Mouse (Mus musculus): Measurements from ENCODE around the gene B3gat3. TPM values are rescaled to one million over a fixed set of nuclear protein-coding genes. Genes with fewer than 3 reads are reported as not detected.

Gene B3gat3
- polyA plus RNA-seq (2012; ENCODE audit: low replicate concordance) = 169 and 181 TPM in 2 replicates

GRCm38 (mm10) chr19:8920073-8920736, at the start of gene B3gat3:
Gene B3gat3, plus strand, starts transcription at chr19:8920374.

DNA sequence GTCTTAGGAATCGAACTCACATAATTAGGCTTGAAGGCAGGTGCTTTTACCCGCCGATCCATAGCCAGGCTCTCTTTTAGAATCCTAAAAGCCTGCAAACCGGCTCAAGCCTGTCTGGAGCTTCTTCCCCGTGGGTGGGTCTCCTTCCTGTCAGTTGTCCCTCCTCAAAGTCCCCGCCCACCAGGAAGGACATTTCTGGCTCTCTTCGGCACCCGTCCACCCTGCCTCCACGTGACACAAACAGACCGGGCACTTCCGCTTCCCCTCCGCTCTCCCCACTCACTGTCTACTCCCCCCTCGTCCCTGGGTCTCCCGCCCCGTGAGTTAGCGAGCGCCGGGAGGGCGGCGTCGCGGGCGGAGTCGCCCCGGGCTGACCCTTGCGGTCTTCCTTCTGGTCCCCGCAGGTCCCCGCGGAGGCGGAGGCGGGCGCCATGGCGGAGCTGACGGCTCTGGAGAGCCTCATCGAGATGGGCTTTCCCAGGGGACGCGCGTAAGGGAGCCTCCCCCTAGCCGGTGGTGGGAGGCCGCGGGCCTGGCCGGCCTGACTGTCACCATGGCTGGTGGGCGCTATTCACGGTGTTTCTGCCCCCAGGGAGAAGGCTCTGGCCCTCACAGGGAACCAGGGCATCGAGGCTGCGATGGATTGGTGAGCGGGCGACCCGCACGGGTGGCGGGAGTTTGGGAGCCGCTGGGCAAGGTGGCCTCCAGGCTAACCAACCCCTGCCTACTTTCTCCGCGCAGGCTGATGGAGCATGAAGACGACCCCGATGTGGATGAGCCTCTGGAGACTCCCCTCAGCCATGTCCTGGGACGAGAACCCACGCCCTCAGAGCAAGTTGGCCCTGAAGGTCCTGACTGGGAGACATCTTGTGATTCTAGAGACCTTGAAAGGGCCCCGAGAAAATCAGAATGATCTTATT, 48.6 kb upstream of the B3gat3 start, which contains the start of gene Ubxn1:
Gene Ubxn1, plus strand, starts transcription at position 230 of the 920 bp plus-strand sequence.

DNA sequence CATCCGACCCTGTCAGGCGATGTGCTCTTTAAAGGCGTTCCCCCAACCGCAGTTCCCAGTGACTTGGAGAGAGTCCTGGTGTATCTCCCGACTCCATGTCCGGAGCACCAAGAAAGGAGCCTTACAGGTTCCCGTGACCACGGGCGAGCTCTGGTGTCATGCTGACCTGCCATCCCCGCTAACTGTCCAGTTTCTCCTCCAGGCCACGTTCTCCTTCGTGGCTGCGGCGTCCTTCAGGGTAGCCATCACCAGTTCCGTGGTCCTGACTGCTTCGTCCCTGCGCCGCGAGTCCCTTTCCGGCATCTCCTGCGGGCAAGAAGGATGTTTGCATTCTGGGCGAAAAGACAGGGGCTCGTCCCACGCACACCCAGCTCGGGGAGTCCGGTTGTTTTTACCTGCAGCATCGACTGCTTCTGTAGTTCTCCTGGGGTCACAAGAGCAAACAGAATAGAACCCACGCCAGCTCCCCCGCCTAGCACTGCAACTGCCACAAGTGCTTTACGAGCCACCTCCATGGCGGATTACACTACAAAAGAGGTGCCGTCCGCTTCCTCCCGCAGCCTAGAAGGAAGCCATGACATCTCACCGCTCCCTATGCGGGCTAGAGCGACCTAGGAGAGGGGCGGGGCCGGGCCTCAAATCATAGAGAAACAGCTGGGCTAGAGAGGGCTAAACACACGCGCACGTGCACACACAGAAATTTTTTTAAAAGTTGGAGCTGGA, 39.7 kb upstream of the B3gat3 start, which contains the start of gene Uqcc3:
Gene Uqcc3, minus strand, starts transcription at position 613 of the 723 bp plus-strand sequence.

DNA sequence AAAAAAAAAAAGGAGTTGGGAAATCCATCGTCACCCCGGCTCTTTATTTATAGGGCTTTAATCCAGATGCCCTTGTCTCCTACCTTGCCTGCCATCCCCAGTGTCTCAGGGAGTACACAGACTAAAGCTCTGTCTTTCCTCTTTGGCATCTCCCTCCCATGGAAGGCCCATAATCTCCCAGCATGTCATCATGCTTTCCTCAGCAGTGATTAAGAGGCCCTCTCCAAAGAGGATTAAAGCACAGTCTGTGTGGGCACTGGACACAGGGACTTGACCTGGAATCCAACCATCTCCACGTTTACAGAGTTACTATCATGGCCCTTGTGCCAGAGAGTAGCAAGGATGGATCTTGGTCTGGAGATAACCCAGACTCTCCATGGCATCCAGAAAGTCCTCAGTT, 36.6 kb upstream of the B3gat3 start, which contains the start of the genes Lbhd1 and Gm49403:
Gene Lbhd1, plus strand, starts transcription at position 117 of the 400 bp plus-strand sequence.
Gene Gm49403, plus strand, starts transcription at position 315 of the 400 bp plus-strand sequence.

DNA sequence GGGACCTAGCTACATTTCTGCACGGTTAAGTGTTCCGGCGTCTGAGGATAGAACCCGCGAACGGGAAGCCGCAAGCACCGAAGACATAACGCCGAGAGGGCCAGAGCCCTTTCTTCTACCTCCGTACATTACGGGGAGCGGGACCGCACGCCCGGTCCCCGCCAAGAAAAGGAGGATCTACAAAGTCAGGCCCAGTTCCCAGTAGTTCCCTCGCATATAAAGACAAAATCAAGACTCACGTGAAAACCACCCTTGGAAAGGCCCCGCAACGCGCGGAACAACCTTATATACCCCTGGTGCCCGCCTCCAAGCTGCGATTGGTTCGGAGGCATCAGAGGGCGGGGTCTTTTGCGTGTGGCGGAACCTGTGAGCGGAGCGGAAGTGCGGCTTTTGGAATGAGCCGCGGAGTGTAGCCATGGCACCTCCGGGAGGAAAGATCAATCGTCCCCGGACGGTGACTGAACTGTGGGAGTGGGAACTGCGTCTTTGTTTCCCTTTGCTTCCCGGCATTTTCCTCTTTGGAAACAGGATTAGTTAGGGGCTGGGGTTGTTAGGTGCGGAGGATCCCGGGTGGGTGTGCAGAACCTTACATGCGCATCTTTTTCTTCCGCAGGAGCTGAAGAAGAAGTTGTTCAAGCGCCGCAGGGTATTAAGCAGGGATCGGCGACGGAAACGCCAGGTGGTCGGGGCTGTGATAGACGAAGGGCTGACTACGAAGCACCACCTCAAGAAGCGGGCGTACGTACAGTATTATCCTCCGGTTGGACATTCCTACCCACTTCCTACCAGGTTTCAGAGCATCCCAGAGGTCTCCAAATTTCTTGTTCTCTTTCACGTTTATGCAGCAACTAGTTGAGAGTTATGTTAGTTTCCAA, 31.4 kb upstream of the B3gat3 start, which contains the start of the genes 1810009A15Rik and Gm49416:
Gene 1810009A15Rik, plus strand, starts transcription at position 343 of the 875 bp plus-strand sequence.
Gene Gm49416, plus strand, starts transcription at position 416 of the 875 bp plus-strand sequence.

DNA sequence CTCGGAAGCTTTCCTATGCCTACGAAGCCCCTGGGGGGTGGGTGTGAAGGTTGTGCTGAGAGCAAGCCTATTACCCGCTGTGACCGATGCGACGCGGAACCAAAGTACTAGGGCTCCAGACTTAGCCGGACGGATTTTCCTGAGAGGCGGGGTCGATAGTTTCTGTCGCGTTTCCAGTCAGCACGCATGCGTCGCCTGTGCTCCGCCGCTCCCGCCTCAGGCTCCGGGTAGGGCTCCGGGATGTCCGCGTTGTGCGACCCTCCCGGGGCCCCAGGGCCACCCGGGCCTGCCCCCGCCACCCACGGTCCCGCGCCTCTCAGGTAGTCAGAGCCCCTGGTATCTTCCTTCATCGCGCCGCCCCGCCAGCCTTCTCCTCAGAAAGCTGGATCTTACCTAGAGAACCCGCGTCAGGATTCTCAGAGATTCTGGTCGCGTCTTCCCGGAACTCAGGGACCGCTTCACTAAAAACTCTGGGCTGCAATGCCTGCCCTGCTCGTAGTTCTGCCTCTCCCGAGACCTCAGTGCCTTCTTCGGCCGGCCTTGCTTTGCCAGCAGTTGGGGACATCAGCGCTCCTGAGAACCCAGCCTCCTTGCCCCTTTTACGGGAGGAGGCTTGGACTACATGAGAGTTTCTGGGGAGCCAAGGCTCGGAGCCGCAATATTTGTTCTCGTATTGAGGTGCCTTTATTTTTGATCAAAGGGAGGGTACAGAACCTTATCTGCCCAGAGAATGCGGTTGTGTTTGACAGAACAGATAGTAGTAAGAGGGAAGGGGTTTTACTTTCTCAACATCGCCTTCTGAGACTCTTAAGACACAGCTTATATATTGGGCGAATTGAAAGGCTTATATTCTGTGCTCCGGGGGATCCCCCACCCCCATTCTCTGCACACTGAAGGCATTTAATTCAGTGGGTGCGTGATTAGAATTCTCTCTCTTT, 27.1 kb upstream of the B3gat3 start, which contains the start of gene Ints5:
Gene Ints5, plus strand, starts transcription at position 177 of the 938 bp plus-strand sequence.

DNA sequence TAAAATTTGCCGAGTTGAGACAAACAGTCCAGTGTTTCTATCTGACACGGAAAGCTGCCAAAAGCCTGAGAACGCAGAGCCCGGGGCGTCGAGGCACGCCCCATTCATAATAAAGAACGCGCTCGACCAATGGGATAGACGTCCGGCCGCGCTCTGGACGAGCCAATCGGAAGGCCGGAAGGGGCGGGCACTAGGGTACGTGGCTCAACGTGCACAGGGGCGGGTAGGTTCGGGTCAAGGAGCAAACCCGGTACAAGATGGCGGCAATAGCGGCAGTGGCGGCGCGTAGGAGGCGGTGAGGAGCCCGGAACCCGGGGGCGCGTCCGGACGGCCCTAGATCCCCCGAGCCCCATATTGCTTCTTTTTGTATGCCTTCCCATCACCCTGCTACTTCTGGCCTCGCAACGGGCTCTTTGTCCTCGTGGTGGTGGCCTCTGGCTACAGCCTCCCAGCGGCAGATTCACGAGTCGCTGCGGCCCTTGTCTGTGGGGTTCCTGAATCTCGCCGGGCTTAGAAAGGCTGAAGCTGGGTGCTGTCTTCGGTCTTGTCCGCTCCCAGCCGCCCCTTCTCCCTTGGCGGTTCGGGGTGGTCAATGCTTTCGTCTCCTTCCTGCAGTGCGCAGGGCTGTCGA, 22.2 kb upstream of the B3gat3 start, which contains the start of gene Ganab:
Gene Ganab, plus strand, starts transcription at position 207 of the 631 bp plus-strand sequence.

GRCm38 (mm10) chr19:8929224-8930088, 9.3 kb downstream of the B3gat3 start, which contains the start of the genes Rom1 and Eml3:
Gene Rom1, minus strand, starts transcription at chr19:8929356.
Gene Eml3, plus strand, starts transcription at chr19:8929552.

GRCm38 (mm10) chr19:8941515-8942217, 21.5 kb downstream of the B3gat3 start, which contains the start of gene Mta2:
Gene Mta2, plus strand, starts transcription at chr19:8941875.

DNA sequence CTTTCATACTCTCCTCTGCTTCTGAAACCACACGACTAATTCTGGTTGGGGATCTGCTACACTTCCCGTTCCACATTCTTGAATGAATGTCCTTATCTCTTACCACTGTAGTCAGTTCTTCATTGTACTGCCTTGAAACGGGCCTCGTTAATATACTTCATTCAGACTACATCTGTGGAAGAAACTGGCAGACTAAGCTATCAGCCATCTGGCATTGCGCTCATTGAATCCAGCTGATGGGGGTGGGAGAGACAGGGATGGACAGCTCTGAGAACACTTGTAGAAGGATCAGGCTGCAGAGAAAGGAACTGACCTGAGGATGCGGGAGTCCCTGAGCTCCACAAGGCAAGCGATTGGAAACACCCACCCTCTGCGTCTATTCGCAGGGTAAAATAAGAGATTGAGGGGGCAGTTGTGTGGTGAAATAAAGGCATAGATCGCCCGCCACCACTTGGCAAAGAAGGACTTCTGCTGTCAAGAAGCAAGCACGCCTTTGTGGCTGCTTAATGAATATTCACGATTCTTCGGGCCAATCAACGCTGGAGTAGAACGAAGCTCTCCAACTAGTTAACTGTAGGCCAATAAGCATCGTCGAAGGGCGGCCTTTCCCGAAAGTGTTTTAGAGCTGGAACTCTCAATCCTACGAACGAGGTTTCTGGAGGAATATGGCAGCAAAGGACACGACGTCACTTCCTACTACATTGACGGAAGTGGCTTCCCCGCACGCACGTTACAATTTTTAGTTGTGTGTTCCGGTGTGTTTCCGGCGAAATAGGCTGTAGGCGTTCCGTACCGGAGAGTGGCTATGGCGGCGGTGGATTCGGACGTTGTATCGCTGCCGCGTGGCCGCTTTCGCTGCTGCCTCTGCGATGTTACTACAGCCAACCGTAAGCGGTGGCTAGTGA, 33.2 kb downstream of the B3gat3 start, which contains the start of gene Tut1:
Gene Tut1, plus strand, starts transcription at position 713 of the 905 bp plus-strand sequence.

GRCm38 (mm10) chr19:8966590-8967372, 46.6 kb downstream of the B3gat3 start, which contains the start of gene Eef1g:
Gene Eef1g, plus strand, starts transcription at chr19:8967041.

